Mouse (Mus musculus) thymus, postnatal 10 days (tissue): ENCODE measurements around the gene Pus7.
"Not testable (repeated sequence)": the region's sequence is repeated elsewhere in the genome, so short reads cannot be mapped to it uniquely, and the experiment has no call there.

Experiments used
- DNase-seq, 2 experiments: peaks; one replicate each; pipeline ENCODE4 v3.0.0; 2021; ENCODE audit warnings: low spot score in 2 of 2

The Pus7 gene

DNA sequence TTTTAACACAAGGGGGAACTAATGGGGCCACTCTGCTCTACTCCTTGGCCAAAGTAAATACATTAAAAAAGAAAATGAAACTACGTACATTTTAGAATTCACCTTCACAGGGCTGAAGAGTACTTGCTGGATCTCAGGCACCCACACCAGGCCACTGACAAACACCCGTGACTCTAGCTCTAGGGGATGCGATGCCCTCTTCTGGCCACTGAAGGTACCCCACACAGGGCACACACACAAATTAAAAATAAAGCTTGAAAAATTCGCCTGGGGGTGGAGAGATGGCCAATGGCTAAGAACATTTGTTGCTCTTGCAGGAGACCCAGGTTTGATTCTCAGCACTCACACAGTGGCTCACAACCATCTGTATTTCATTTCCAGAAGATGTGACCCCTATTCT lies 27.1 kb downstream of the Pus7 start:
- DNase-seq, result no peak

DNA sequence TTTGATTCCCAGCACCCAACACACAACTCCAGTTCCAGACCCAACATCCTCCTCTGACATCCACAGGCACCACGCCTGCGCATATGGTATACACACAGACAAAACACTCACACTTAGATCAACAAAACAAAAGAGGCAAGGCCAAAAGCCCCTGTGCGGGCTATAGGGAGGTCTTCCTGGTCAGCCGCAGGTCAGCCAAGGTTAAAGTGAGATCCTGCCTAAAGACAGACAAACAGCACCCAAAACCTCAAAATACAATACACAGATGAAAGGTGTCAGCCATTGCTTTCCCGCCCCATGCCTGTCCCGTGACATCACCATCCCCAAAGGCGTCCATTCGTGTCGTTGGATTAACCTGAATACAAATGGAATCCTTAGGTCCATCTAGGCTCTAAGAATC lies 27.9 kb downstream of the Pus7 start:
- DNase-seq, result no peak

DNA sequence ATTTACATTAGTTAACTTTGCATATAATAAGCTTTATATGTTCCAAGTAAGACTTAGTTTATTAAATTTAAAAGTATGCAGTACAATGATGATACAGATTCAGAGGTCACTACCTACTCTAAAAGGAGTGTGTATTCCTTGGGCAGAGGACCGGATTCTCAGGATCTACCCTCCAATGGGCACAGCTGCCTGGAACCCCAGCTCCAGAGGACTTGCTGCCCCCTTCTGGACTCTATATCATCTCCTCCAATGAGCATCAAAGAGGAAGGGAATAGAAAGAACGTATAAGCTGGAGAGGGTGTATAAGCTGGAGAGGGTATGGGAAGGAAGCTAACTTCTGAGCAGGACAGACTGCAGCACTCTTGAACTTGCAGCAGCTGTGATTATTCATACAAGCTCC lies 33.6 kb downstream of the Pus7 start:
- DNase-seq, result no peak

DNA sequence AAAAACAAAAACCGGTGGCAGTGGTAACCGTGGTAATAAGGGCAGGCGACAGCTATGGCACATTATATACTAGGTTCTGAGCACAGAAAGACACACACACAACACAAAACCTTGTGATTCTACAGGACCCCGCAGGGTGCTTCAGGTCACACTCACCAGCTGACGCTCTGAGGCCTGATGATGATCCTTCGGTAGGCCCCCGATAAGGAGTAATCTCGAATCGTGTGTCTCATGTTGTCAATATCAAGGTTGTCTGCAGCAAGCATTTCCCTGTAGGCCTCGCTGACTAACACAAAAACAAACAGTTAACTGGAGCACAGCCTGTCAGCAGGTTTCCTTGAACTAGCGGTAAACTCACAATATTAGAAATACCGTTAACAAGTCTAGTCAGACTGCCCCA lies 40.2 kb downstream of the Pus7 start:
- DNase-seq, result no peak

DNA sequence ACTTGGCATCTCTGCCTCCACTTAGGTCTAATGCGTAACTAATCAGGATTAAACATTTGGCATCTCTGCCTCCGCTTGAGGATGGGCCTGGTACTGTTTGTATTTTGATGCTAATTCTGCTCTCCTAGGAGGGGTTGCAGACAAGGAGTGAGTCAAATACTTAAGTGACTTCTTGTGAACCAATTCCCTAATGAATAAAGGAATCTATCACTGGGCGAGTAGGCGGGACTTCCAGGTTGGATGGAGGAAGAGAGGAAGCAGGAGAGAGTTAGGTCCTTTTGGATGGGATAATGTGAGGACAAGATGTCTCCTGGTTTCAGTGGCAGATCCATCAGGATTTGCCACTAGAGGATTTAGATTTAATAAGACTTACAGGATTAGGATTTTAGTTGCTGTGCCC lies 46.4 kb downstream of the Pus7 start:
- DNase-seq, result no peak

DNA sequence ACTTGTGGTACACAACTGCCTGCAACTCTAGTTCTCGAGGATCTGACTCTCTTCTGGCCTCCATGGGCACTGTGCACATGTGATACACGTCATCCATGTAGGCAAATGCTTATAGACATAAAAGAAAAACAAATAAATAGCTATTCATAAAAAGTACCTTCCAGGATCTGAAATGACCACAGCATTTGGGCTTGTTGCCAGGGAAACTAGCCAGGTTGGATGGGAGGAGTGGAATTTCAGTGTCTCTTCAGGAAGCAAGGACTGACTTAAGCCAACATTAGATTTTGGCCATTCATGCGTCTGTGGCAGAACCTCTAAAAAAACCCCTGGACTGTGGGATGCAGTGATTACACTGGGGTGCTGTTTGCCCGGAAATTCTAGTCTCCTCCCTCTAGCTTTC lies 47.1 kb downstream of the Pus7 start:
- no peak for DNase-seq

DNA sequence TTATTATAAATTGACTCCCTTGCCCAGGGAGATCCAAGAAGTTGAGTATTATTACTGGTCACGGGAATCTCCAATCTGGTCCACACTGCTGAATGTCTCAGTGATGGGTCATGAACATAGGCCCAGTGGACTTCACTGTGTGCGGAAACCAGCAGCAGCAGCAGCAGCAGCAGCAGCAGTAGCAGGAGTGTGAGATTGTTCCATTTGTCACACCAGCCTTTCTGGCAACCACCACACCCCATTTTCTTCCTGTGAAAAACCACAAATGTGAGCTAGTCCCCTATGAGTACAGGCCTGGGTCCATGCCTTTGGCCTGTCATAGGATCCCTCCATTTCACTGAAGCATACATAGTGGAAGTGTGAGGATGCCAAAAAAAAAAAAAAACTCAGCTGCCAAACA lies 61.6 kb downstream of the Pus7 start:
- no peak for DNase-seq

DNA sequence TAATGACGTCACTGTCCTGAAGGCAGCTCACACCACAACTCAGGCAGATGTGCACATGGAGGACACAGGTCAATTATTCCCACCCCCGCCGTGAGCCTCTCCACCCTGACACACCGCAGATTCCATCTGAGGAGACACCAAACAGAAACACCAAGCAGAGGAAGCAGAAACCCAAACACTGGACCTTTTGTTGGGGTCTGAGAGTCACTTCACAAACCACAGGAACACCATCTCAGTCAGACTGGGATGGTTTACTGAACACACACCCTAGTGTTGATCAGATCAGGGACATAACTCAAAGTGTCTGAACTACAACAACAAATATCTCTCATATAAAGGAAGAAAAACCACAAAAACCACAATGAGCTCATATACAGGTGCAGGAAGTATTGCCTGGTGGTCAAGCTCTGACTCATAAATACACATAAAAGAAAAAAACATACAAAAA lies 64.6 kb downstream of the Pus7 start:
- DNase-seq, result no peak

DNA sequence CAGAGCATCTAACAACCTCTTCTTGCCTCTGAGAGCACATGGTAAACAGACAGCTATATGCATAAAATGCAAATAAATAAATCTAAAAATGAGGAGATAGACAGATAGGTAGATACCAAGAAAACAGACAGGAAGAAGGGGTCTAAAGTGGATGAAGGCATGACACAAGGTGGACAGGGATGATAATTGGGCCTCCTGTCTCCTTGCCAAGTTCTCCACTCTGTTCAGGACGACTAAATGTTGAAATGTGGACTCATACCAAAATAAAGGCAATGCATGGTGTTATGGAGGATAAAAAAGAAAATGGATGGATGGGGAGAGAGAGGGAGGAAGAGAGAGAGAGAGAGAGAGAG lies 65.4 kb downstream of the Pus7 start:
- no peak for DNase-seq

DNA sequence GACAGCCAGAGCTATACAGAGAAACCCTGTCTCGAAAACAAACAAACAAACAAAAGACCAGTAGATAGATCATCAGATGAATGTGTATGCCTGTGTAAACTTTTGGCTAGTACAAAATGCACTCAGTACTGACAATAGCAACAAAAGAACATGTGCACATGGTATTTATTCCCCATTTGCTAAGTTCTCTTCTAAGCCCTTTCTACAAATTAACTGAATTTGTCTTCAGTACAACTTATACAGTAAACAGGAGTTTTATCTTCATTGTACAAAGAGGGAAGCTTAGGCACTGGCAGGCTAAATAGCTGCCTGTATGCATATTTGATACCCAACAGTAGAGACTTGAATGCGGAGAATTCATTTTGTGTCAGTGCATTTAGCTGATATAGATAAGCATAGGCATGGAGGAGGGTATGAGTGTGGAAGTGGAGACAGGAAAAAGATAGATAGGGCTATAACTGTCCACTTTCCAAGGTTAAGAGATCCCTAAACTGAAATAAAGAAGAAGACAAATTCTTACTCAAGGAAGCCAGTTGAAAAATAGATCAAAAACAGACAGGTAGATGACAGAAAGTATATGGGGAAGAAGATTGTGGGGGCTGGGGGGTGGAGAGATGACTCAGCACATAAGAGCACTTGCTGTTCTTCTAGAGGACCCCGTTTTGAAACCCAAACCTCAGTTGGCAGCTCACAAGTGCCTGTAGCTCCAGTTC lies 65.9 kb downstream of the Pus7 start:
- DNase-seq, result no peak

DNA sequence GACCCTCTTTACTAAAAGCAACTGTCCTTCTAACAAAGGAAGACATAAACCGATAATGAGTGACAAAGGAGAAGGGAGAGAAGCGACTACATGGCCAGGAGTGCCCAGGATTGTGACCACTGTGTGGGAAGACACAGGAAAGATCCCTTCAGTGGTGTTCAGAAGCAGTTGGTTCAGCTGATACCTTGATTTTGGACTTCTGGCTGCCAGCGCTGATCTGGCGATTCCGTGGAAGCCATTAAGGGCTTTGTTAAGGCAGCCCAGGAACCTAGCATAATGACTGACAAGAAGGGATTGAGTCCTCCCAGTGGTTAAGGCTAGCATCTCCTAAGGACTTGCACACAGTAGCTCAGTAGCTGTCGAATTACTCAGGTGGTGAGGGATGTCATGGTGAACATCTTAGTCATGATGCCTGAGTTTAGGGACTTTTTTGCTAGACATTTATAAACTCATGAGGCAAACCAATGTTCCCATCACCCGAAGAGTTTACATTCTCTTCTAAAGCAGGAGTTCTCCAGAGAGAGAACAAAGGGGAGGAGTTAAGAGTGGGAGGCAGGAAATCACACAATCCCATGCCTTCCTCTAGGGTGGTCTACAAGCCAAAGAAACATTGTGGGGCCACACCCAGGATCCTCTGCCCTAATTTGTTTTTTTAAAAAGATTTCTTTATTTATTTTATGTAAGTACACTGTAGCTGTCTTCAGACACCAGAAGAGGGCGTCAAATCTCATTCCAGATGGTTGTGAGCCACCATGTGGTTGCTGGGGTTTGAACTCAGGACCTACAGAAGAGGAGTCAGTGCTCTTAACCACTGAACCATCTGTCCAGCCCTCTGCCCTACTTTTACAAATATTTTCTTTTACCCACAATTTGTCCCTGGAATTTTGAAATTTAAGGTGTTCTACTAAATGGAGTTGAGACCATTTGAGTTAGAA lies 69.8 kb downstream of the Pus7 start:
- DNase-seq, result no peak

DNA sequence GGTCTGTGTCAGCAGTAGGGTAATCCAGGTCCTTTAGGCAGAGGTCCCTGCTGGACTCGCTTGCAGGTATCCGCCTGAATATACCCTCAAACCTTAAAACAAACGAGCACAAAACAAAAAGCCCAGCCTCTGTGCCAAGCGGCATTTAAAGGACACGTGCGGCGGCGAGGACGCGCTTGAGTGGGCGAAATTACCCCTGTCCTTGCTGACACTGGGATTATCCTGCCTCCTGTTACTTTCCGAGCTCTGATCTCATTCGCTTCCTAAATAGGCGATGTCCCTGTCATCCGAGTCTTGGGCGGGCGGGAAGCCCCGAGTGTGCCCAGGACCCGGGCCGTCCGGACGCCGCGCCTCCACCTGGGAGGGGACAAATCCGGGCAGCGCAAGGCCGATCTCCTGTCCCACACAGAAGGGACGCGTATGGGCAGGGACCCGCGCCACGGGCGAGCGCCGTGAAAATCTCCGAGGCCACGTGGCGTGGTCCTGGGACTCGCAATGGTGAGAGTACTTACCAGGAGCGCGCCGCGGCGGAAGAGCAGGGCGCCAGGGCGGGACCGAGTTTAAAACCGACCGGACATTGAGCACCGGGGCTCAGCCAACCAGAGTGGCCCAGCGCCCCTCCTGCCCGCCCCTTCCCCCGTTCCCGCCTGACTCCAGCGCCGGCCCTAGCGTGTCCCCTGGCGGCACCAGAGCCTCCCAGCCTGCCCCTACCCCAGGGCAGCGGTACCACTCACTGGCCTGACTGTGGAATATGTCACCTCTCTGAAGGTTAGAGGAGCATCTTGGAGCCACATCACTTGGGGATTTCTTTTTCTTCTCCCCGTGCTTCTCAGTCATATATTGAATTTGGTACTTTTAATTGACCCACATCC lies 71.1 kb downstream of the Pus7 start:
- peak; percentile 72 to 76 for DNase-seq

DNA sequence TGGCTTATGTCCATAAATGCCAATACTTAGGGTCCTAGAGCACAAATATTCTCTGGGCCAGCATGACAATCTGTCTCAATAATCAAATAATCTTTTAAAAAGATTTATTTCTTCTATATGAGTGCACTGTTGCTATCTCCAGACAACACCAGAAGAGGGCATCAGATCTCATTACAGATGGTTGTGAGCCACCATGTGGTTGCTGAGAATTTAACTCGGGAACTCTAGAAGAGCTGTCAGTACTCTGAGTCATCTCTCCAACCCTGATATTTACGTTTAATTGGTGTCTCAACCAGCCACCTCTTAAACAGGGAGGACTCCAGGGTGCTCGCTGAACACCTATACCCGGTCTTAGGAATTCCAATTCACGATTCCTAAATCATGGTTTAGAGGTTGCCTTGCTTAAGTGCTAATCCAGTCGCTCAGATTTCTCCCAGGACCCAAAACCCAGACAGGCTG lies 71.8 kb downstream of the Pus7 start:
- DNase-seq, result peak in 1 of 2 experiments; percentile 22

DNA sequence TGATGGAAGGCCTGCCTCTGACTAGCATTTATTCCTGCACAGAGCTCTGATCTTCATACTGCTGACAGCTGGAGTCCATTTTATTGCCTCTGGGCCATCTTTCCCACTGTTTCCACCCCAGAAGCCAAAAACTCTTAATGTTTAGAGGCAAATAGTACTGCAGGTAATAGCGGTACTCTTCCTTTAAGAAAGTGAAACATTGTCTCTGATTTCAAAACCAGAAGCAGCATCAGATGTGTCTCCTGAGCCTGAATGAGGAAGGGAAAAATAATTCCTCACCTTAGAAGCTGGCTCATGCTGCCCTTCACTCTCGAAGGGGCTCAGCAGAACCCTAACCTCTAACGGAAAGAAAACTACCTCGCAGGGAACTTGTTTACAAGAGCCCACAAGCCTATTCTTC lies 72.3 kb downstream of the Pus7 start:
- DNase-seq, result no peak

DNA sequence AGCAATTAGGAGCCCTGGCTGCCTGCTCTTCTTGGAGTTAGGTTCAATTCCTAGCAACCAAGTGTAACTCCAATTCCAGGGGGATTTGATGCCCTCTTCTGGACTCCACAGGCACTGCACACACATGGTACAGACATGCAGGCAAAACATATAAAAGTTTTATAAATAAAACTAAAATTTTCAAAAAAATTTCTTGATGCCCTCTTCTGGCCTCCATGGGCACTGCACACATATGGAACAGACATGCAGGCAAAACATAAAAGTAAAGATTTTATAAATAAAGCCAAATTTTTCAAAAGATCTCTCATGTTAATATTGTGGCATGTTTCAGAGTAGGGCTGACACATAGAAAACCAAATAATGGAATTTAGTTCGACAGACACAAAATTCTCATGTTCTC lies 73.8 kb downstream of the Pus7 start:
- no peak for DNase-seq

DNA sequence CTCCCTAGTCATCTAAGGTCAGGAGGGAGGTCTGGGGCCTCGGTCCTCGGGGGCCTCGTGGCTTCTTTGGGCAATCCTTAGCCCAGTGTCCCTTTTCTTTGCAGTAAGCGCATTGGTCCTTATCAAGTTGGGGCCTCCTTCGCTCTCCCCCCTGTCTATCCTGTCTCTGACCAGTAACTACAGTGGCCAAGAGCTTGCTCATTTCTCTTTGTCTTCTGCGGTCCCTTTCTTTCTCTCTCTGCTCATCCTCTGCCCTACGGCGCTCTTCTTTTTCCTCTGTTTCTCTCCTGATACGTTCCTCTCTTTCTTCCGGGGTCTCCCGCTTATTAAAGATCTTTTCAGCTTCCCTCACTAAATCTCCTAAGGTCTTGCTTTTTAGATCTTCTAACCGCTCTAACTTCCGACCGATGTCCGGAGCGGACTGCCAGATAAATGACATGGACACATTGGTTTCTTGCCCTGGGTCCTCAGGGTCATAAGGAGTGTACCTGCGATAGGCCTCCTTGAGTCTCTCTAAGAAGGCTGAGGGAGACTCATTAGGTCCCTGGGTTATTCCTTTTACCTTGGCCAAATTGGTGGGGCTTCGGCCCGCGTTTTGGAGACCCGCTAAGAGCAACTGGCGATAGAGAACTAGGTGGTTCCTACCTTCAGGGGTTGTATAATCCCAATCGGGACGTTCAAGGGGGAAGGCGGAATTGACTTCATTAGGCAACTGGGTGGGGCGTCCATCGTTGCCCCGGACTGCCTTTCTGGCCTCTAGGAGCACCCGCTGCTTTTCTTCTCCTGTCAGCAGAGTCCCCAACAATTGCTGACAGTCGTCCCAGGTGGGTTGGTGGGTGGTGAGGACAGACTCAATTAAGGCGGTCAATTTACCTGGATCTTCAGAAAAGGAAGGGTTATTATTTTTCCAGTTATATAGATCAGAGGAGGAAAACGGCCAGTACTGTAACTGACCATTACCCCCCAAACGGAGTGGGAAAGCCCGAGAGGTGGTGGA lies 76.6 kb downstream of the Pus7 start:
- DNase-seq, result not testable (repeated sequence)

DNA sequence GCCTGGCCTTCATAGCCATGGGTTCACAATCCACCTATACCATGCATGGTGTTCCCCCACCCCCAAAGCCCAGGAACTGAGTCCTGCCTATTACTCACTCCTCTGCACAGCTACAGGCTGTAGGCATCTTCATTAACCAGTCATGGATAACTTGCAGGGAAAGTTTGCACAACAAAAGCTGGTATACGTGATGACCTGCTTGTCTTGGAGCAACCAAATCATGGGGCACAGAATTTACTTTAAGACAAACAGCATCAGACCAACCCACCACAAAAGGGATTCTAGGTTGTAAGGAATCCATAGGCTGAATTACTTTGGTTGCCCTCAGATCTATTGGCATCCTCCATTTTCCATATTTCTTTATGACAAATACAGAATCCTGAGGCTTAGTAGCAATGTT lies 86.1 kb downstream of the Pus7 start:
- DNase-seq, result no peak
